Mouse (Mus musculus) bone marrow, adult 2 months (tissue): Measurements from ENCODE around the gene Qrich1.

Experiments
- CTCF ChIP-seq: fragments of 200-500 bp; IDR thresholded peaks from 2 replicates; pipeline ENCODE4 v1.5.1; 2011; ENCODE audit warnings: low read length, control low read depth; ENCODE audit not compliant: control insufficient read depth, insufficient read depth
- POLR2A ChIP-seq: fragments of 200-500 bp; IDR thresholded peaks from 2 replicates; pipeline ENCODE4 v1.6.1; 2011; ENCODE audit warnings: low read depth, mild to moderate bottlenecking, control low read depth, low read length, borderline replicate concordance; ENCODE audit not compliant: control insufficient read depth

DNA sequence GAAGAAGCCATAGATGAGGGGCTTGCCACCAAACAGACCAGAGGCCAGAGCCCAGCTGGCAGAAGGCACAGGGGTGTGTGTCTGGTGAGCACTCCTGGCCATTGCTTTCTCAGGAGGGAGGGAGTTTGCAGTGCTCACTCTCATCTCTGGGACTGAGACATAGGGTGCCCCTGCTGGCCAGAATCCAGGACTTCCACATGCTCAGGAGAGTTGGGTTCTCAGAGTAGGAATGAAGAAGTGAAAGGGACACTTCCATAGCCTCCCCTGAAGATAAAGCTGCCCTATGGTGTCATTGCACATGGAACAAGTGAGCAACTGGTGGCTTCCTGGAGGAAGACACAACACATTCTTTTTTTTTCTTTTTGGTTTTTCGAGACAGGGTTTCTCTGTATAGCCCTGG lies 42.1 kb upstream of the Qrich1 start:
- no peak for TF ChIP-seq POLR2A
- TF ChIP-seq CTCF, result no peak
